Mouse (Mus musculus): Measurements from ENCODE around the gene Psmc6. TPM values are rescaled to one million over a fixed set of nuclear protein-coding genes. Genes with fewer than 3 reads are reported as not detected.

Psmc6 gene
- total and polyA plus RNA-seq, 3 experiments: 125 to 270 (median 208) TPM

DNA sequence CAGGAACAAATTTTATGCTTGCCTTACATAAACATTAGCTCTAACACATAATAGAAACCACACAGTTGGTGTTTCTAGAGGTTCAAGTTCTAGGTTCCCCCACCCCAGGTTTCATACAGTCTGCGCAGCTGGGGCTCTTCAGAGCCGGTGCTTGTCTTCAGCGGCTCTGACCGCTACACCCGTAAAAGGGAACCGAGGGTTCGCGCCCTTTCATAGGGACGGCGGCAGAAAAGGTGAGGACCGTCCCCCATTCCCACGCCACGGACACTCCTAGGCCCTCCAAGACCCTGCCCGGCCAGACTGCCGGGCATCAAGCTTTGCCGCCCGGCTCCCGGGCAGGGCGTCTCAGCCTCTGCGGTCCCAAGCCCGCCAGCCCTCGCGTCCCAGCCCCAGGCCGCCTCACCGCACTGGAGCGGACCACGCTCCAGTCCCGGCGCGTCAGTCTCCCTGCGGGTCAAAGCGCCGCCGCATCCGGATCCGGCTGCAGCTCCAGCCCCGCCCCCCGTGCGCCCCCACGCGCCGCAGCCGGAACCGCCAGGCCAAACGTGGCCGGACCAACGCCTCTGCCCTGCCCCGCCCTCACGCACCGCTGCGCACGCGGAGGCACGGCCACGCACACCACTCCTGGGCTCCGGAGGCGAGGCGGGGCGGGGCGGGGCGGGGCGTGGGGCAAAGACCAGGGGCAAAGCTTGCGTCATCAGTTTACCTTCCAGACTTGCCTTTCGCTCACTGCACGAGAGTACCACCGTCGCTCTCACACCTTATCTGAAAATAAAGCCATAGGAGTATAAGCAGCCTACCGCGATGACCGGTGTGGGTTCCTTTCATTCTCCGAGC is 59.0 kb downstream of the Psmc6 start (continued):
- TF ChIP-seq TAL1 (IDR thresholded peaks at IDR 0.05; ENCODE audit: low read length) (no peak), MAZ (IDR thresholded peaks at IDR 0.05; ENCODE audit: low read depth, low read length) (no peak; the same call in 1 of the 2 replicates), MAFK (IDR thresholded peaks at IDR 0.05; ENCODE audit: borderline replicate concordance, low read depth, low read length) (no peak), CHD1 (IDR thresholded peaks at IDR 0.05; ENCODE audit: low read depth, low read length) (no peak), POLR2AphosphoS5 (IDR thresholded peaks at IDR 0.05; ENCODE audit: borderline replicate concordance, low read depth, low read length) (no peak), TBP (IDR thresholded peaks at IDR 0.05; ENCODE audit: low read depth, low read length) (peak; percentile 44; the same call in 1 of the 2 replicates), ZKSCAN1 (IDR thresholded peaks at IDR 0.05; ENCODE audit: low read depth, low read length) (no peak), ZMIZ1 (IDR thresholded peaks at IDR 0.05; ENCODE audit: low read depth, low read length) (peak; percentile 12; the same call in 1 of the 2 replicates), ZC3H11A (IDR thresholded peaks at IDR 0.05; ENCODE audit: low read depth, low read length) (no peak), ZNF384 (IDR thresholded peaks at IDR 0.05; ENCODE audit: low read depth, low read length) (no peak)

DNA sequence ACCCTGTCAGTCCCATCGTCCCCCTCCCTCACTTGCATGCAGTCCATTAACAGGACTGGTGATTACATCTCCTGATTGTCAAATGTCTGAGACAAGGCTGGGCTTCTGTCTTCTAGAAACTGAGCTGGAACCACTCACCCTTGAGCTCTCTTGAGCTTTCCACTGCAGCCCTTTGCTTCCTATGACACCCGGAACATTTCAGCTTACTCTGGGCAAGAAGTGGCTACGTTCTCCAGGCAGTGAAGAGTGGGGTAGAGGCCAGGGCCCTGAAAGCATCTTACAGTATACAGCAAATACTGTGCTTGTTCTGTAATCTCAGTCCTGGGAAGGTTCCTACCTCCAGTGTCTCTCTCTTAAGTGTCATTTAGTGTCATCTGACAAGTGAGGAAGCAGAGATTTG is 59.6 kb downstream of the Psmc6 start:
- Histone ChIP-seq H3K79me2 (ENCODE audit: control insufficient read depth, insufficient read depth, low read length, poor library complexity) (peaks cover 14% of the 10 kb centered on the region), H3K9ac (ENCODE audit: control insufficient read depth, low read depth, low read length, poor library complexity, severe bottlenecking) (peak overlapping the region; percentile 37), H3K36me3 (ENCODE audit: control insufficient read depth in 1 of 2, insufficient read depth in 2 of 2, low read length in 2 of 2) (peaks cover 1 to 20% of the 10 kb centered on the region in 2 experiments; a peak in 3 of 4 replicates), H3K4me3 (ENCODE audit: control insufficient read depth in 1 of 2, insufficient read depth in 1 of 2, low read depth in 2 of 2, low read length in 2 of 2) (peak overlapping the region; percentile 58 to 79), H3K9me3 (replicated peaks; ENCODE audit: insufficient read depth, low read length) (no peaks in the 10 kb centered on the region), H3K27me3 (ENCODE audit: control insufficient read depth in 1 of 2, insufficient read depth in 2 of 2, low read length in 2 of 2) (no peaks in the 10 kb centered on the region), H3K4me1 (ENCODE audit: control insufficient read depth in 1 of 2, insufficient read depth in 2 of 2, low read length in 2 of 2) (peaks cover 3 to 9% of the 10 kb centered on the region in 2 experiments; a peak in 3 of 4 replicates), H3K27ac (ENCODE audit: control insufficient read depth, low read depth, low read length) (0 out of 2 replicates have a peak overlapping the region, but pooled peaks have one; percentile 17)
- DNase-seq (ENCODE audit: low read depth, low spot score): no peak
- TF ChIP-seq HCFC1 (IDR thresholded peaks at IDR 0.05; ENCODE audit: low read depth, low read length): no peak
- TF ChIP-seq RAD21 (IDR thresholded peaks at IDR 0.05; ENCODE audit: low read depth, low read length): no peak
- TF ChIP-seq ZNF384 (IDR thresholded peaks at IDR 0.05; ENCODE audit: low read depth, low read length): no peak
- no peak for TF ChIP-seq MAX (IDR thresholded peaks at IDR 0.05; ENCODE audit: low read length)
- TF ChIP-seq BHLHE40 (IDR thresholded peaks at IDR 0.05; ENCODE audit: borderline replicate concordance, low read depth, low read length): no peak
- TF ChIP-seq MAFK (IDR thresholded peaks at IDR 0.05; ENCODE audit: borderline replicate concordance, low read depth, low read length): no peak
- TF ChIP-seq SMC3 (IDR thresholded peaks at IDR 0.05; ENCODE audit: low read depth, low read length): no peak

Other genes starting within 250 kb of the Psmc6 start
- gene Gpr137c, start 110.1 kb upstream of the Psmc6 start, total RNA-seq (2012; rRNA removed): 0.07 TPM in 1 of 2 replicates, not detected in the other
- gene Gpr137c, start 110.1 kb upstream of the Psmc6 start, polyA plus RNA-seq (2012; ENCODE audit: insufficient read depth in 1 of 2, insufficient read length in 2 of 2, low read depth in 1 of 2, low replicate concordance in 2 of 2, missing spikeins in 1 of 2): under 1 TPM in 1 of 2 experiments, not detected in 1; 0.01 TPM
- 0.07 and 0.08 TPM in 2 replicates for gene Txndc16, start 109.5 kb upstream of the Psmc6 start, total RNA-seq (2012; rRNA removed)
- under 1 TPM in 1 of 2 experiments, not detected in 1; 0.24 TPM for gene Txndc16, start 109.5 kb upstream of the Psmc6 start, polyA plus RNA-seq (2012; ENCODE audit: insufficient read depth in 1 of 2, insufficient read length in 2 of 2, low read depth in 1 of 2, low replicate concordance in 2 of 2, missing spikeins in 1 of 2)
- gene Ero1l, start 11.0 kb upstream of the Psmc6 start, total RNA-seq (2012; rRNA removed): 42.0 and 95.6 TPM in 2 replicates
- 100 to 1,000 TPM; 114 to 273 TPM for gene Ero1l, start 11.0 kb upstream of the Psmc6 start, polyA plus RNA-seq (2012; ENCODE audit: insufficient read depth in 1 of 2, insufficient read length in 2 of 2, low read depth in 1 of 2, low replicate concordance in 2 of 2, missing spikeins in 1 of 2)
- 18.0 and 19.9 TPM in 2 replicates for gene Styx, start 21.3 kb downstream of the Psmc6 start, total RNA-seq (2012; rRNA removed)
- 10 to 100 TPM in 1 of 2 experiments, not detected in 1; 27.2 TPM for gene Styx, start 21.3 kb downstream of the Psmc6 start, polyA plus RNA-seq (2012; ENCODE audit: insufficient read depth in 1 of 2, insufficient read length in 2 of 2, low read depth in 1 of 2, low replicate concordance in 2 of 2, missing spikeins in 1 of 2)
- 22.1 and 24.8 TPM in 2 replicates for gene Gnpnat1, start 75.1 kb downstream of the Psmc6 start, total RNA-seq (2012; rRNA removed)
- 10 to 100 TPM in 1 of 2 experiments, not detected in 1; 26.8 TPM for gene Gnpnat1, start 75.1 kb downstream of the Psmc6 start, polyA plus RNA-seq (2012; ENCODE audit: insufficient read depth in 1 of 2, insufficient read length in 2 of 2, low read depth in 1 of 2, low replicate concordance in 2 of 2, missing spikeins in 1 of 2)
- not detected in 2 replicates for gene Fermt2, start 200.3 kb downstream of the Psmc6 start, total RNA-seq (2012; rRNA removed)
- gene Fermt2, start 200.3 kb downstream of the Psmc6 start, polyA plus RNA-seq (2012; ENCODE audit: insufficient read depth in 1 of 2, insufficient read length in 2 of 2, low read depth in 1 of 2, low replicate concordance in 2 of 2, missing spikeins in 1 of 2): not detected